Mouse (Mus musculus) cerebellum, adult 2 months (tissue): ENCODE data around the gene Gm20605.

Experiments used
- CTCF ChIP-seq: fragments of 200-500 bp; IDR thresholded peaks from 2 replicates; pipeline ENCODE4 v1.5.1; 2011; ENCODE audit warnings: low read depth, mild to moderate bottlenecking, control low read depth, low read length, moderate library complexity, borderline replicate concordance; ENCODE audit not compliant: insufficient read depth
- POLR2A ChIP-seq: fragments of 200-500 bp; IDR thresholded peaks from 2 replicates; pipeline ENCODE4 v1.6.1; 2011; ENCODE audit warnings: low read length, control low read depth, borderline replicate concordance; ENCODE audit not compliant: insufficient read depth

GRCm38 (mm10) chr5:137656977-137657376 lies 28.0 kb downstream of the Gm20605 start:
- TF ChIP-seq POLR2A (no peak), CTCF (peak; percentile 85)
